Mouse (Mus musculus) megakaryocyte progenitor cell, adult 5-6 weeks (primary cell): Measurements from ENCODE around the gene Bola1. TPM values are rescaled to one million over a fixed set of nuclear protein-coding genes. Genes with fewer than 3 reads are reported as not detected.
A peak's percentile ranks its signal among the peaks of the same experiment; 100 is the strongest.

ENCODE experiments used
- ATAC-seq: replicated peaks from 2 replicates; pipeline ENCODE4 v1.8.0; 2016; ENCODE audit warnings: mild to moderate bottlenecking, moderate TSS enrichment, inconsistent platforms; ENCODE audit not compliant: poor library complexity
- total RNA-seq, 2 experiments: library from RNA; stranded (forward) in 1 of 2; stranded (reverse) in 1 of 2; fragments of 157-497, 149-512 nt in 1 of 2; fragments of 200-1000 nt in 1 of 2; gene quantifications; 2 replicates each; pipeline versions ENCODE4 v1.2.3 to v1.2.4; 2015 to 2017

Bola1 gene
- total RNA-seq, 2 experiments from 2014 or later = 29.1 to 50.4 TPM

- peak; percentile 54 for ATAC-seq
Measured at GRCm38 (mm10) chr3:96160222-96160802, 59.2 kb downstream of the Bola1 start.

- no peak for ATAC-seq
Measured at GRCm38 (mm10) chr3:96159820-96160219, 59.7 kb downstream of the Bola1 start.

GRCm38 (mm10) chr3:96155501-96155900, 64.0 kb downstream of the Bola1 start:
- ATAC-seq = no peak

- no peak for ATAC-seq
Measured at GRCm38 (mm10) chr3:96152611-96153010, 66.9 kb downstream of the Bola1 start.

DNA sequence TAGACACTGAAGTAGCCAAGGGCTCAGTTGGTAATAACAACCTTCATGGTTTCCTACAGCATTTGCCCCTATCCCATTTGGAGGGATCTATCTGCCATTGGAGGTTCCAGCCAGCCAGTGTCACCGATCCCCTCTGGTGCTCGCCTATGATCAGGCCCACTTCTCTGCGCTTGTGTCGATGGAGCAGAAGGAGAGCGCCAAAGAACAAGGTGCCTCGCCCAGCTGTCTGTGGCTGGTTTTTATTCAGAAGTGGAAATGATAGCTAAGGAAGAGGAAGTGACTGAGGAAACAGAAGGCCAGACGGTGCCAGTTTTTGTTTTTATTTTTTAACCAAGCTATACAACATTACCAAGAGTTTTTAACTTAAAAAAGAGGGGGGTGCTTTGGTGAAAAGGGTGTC, 67.7 kb downstream of the Bola1 start:
- no peak for ATAC-seq

DNA sequence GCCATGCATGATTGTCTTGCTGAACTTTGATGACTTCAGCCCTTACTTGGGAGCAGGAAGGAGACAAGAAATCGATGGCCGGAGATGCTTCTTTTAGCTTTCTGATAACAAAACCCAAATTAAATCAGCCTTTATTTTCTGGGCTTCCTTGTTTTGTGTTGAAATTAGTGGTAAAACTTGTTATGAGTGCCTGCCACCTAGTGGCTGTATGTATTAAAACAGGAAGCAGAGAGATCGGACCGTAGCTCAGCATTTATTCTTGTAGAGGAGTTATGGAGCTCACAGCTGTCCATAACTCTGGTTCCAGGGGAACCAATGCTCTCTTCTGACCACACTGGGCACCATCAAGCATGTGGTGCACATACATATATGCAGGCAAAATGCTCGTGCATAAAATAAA, 71.6 kb downstream of the Bola1 start:
- peak; percentile 97 for ATAC-seq

Other genes with a start within 250 kb of the Bola1 start
- gene Plekho1, start 223.7 kb downstream of the Bola1 start, total RNA-seq (2015) = 22.1 and 25.9 TPM in 2 replicates
- gene Plekho1, start 223.7 kb downstream of the Bola1 start, total RNA-seq (2017) = 24.7 and 25.1 TPM in 2 replicates
- gene Vps45, start 161.2 kb downstream of the Bola1 start, total RNA-seq (2015) = 26.3 and 28.4 TPM in 2 replicates
- gene Vps45, start 161.2 kb downstream of the Bola1 start, total RNA-seq (2017) = 10.9 and 12.6 TPM in 2 replicates
- 3.0 and 3.2 TPM in 2 replicates for gene Otud7b, start 115.2 kb downstream of the Bola1 start, total RNA-seq (2015)
- gene Otud7b, start 115.2 kb downstream of the Bola1 start, total RNA-seq (2017) = 4.9 and 12.7 TPM in 2 replicates
- gene Mtmr11, start 57.7 kb downstream of the Bola1 start, total RNA-seq (2015) = not detected in 2 replicates
- 0.08 TPM in 1 of 2 replicates, not detected in the other for gene Mtmr11, start 57.7 kb downstream of the Bola1 start, total RNA-seq (2017)
- gene Sf3b4, start 47.4 kb downstream of the Bola1 start, total RNA-seq (2015) = 88.5 and 92.4 TPM in 2 replicates
- 23.0 and 24.6 TPM in 2 replicates for gene Sf3b4, start 47.4 kb downstream of the Bola1 start, total RNA-seq (2017)
- 0.34 and 0.49 TPM in 2 replicates for gene Sv2a, start 38.6 kb downstream of the Bola1 start, total RNA-seq (2015)
- gene Sv2a, start 38.6 kb downstream of the Bola1 start, total RNA-seq (2017) = 0.21 and 0.51 TPM in 2 replicates
- gene Hist2h2ab, start 156 bp upstream of the Bola1 start, total RNA-seq (2015) = 5.7 and 9.1 TPM in 2 replicates
- gene Hist2h2ab, start 156 bp upstream of the Bola1 start, total RNA-seq (2017) = 113 and 300 TPM in 2 replicates
- 42.3 and 43.4 TPM in 2 replicates for gene Hist2h2ac, start 1.2 kb upstream of the Bola1 start, total RNA-seq (2015)
- gene Hist2h2ac, start 1.2 kb upstream of the Bola1 start, total RNA-seq (2017) = 3,711 and 3,907 TPM in 2 replicates
- 5.4 and 5.9 TPM in 2 replicates for gene Hist2h2be, start 1.4 kb upstream of the Bola1 start, total RNA-seq (2015)
- 6.6 and 8.0 TPM in 2 replicates for gene Hist2h2be, start 1.4 kb upstream of the Bola1 start, total RNA-seq (2017)
- gene Hist2h3c2, start 19.4 kb upstream of the Bola1 start, total RNA-seq (2015) = 259 and 308 TPM in 2 replicates
- 127 and 135 TPM in 2 replicates for gene Hist2h3c2, start 19.4 kb upstream of the Bola1 start, total RNA-seq (2017)
- gene Hist2h2aa2, start 20.6 kb upstream of the Bola1 start, total RNA-seq (2015) = 54.6 and 61.5 TPM in 2 replicates
- 0.67 and 1,948 TPM in 2 replicates for gene Hist2h2aa2, start 20.6 kb upstream of the Bola1 start, total RNA-seq (2017)
- not detected in 2 replicates for gene Hist2h2aa1, start 25.8 kb upstream of the Bola1 start, total RNA-seq (2015)
- 7,846 and 10,813 TPM in 2 replicates for gene Hist2h2aa1, start 25.8 kb upstream of the Bola1 start, total RNA-seq (2017)
- 17.3 and 17.9 TPM in 2 replicates for gene Hist2h3c1, start 27.0 kb upstream of the Bola1 start, total RNA-seq (2015)
- gene Hist2h3c1, start 27.0 kb upstream of the Bola1 start, total RNA-seq (2017) = 2.8 TPM in 1 of 2 replicates, not detected in the other
- gene Hist2h4, start 43.6 kb upstream of the Bola1 start, total RNA-seq (2015) = 111 and 118 TPM in 2 replicates
- gene Hist2h4, start 43.6 kb upstream of the Bola1 start, total RNA-seq (2017) = 114 and 115 TPM in 2 replicates
- 773 and 862 TPM in 2 replicates for gene Hist2h3b, start 48.9 kb upstream of the Bola1 start, total RNA-seq (2015)
- 369 and 430 TPM in 2 replicates for gene Hist2h3b, start 48.9 kb upstream of the Bola1 start, total RNA-seq (2017)
- 1,111 and 1,146 TPM in 2 replicates for gene Hist2h2bb, start 50.0 kb upstream of the Bola1 start, total RNA-seq (2015)
- 9,134 and 9,995 TPM in 2 replicates for gene Hist2h2bb, start 50.0 kb upstream of the Bola1 start, total RNA-seq (2017)
- 0.37 and 1.2 TPM in 2 replicates for gene Fcgr1, start 74.3 kb upstream of the Bola1 start, total RNA-seq (2015)
- 0.14 and 0.21 TPM in 2 replicates for gene Fcgr1, start 74.3 kb upstream of the Bola1 start, total RNA-seq (2017)
- not detected in 2 replicates for gene BC107364, start 232.6 kb upstream of the Bola1 start, total RNA-seq (2015)
- not detected in 2 replicates for gene BC107364, start 232.6 kb upstream of the Bola1 start, total RNA-seq (2017)